Mouse (Mus musculus) testis, adult 2 months (tissue): ENCODE measurements at regions not wholly inside any gene's neighbourhood (a gene's known extent, or its start where the extent isn't known, plus 50 kb on each side); places are given as distances from the start of the nearest gene placed in this dataset.

Experiments
- CTCF ChIP-seq: fragments of 200-500 bp; IDR thresholded peaks from 2 replicates; pipeline ENCODE4 v1.5.1; 2012; ENCODE audit warnings: low read depth, mild to moderate bottlenecking, inconsistent platforms, low read length, moderate library complexity; ENCODE audit not compliant: control insufficient read depth, insufficient read depth, insufficient replicate concordance
- POLR2A ChIP-seq: fragments of 200-500 bp; IDR thresholded peaks from 2 replicates; pipeline ENCODE4 v1.6.1; 2012; ENCODE audit warnings: low read depth, mild to moderate bottlenecking, inconsistent platforms, low read length, moderate library complexity; ENCODE audit not compliant: control insufficient read depth

DNA sequence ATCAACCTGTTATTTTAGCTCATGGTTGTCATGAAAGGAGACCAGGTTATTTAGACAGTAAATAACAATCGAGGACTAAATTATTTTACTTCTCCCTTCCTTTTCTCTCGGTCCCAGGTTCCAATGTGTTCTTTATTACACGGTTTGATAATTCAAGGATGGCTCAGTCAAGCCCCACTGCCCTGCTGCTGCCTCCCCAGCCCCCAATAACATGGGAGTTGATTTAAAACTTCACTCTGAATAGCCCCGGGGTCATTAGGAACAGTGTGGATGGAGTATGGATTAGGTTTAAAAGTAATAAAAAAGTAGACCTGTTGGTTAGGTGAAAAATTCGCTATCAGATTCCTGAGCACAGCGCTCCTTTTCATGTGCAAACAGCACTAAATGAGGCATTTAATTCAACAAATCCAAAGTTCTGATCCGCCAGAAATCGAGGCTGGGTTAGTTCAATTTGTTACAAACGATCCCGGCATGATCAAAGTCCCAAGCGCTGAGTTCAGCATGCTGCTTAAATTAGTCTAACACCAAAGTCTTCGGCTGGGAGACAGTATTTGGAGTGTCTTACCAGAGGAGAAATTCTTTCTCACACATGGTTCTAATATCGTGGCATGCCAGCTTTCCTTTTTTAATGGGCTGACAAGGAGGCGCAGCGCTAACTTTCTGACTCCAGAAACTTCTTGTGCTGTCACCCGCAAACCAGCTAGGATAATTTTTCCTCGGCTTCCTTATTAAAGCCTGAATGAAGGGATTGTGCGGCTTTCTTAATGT lies 146.5 kb upstream of the Irx3 start:
- TF ChIP-seq POLR2A, result no peak
- no peak for TF ChIP-seq CTCF
